Mouse (Mus musculus): ENCODE measurements around the gene Zswim4.

GRCm38 (mm10) chr8:84230735-84231134 is 6.1 kb downstream of the Zswim4 start:
- TF ChIP-seq CTCF (IDR thresholded peaks at IDR 0.05; ENCODE audit: low read depth) = peak; percentile 57; the same call in 1 of the 2 replicates
- TF ChIP-seq EP300 (IDR thresholded peaks at IDR 0.05; ENCODE audit: low read depth) = no peak
